Mouse (Mus musculus) megakaryocyte-erythroid progenitor cell, adult 5-6 weeks (primary cell): ENCODE data around the gene Jtb. TPM values are rescaled to one million over a fixed set of nuclear protein-coding genes. Genes with fewer than 3 reads are reported as not detected.
"Not testable (repeated sequence)": the region's sequence is repeated elsewhere in the genome, so short reads cannot be mapped to it uniquely, and the experiment has no call there.

ENCODE experiments used
- ATAC-seq: replicated peaks from 2 replicates; pipeline ENCODE4 v1.8.0; 2016; ENCODE audit warnings: mild to moderate bottlenecking, inconsistent platforms; ENCODE audit not compliant: severe bottlenecking, poor library complexity, low FRiP score, low TSS enrichment
- total RNA-seq, 2 experiments: library from RNA; stranded (forward) in 1 of 2; stranded (reverse) in 1 of 2; fragments of 200-1000, 215-1000 nt in 1 of 2; fragments of >200 nt in 1 of 2; fragmentation: Nextera tagmentation in 1 of 2; gene quantifications; 2 replicates each; pipeline ENCODE4 v1.2.3; 2014 to 2017

Gene Jtb
- total RNA-seq, 2 experiments from 2014 or later = 48.5 to 95.1 TPM

- ATAC-seq = no peak
These were observed 10.3 kb upstream of the Jtb start for GRCm38 (mm10) chr3:90221123-90221522.

GRCm38 (mm10) chr3:90222455-90222854 is 8.9 kb upstream of the Jtb start:
- ATAC-seq = no peak

- no peak for ATAC-seq
These were observed 8.5 kb upstream of the Jtb start for GRCm38 (mm10) chr3:90222941-90223340.

- ATAC-seq = no peak
These were observed 7.1 kb upstream of the Jtb start for GRCm38 (mm10) chr3:90224331-90224730.

GRCm38 (mm10) chr3:90231075-90231474 is 322 bp upstream of the Jtb start:
- no peak for ATAC-seq

DNA sequence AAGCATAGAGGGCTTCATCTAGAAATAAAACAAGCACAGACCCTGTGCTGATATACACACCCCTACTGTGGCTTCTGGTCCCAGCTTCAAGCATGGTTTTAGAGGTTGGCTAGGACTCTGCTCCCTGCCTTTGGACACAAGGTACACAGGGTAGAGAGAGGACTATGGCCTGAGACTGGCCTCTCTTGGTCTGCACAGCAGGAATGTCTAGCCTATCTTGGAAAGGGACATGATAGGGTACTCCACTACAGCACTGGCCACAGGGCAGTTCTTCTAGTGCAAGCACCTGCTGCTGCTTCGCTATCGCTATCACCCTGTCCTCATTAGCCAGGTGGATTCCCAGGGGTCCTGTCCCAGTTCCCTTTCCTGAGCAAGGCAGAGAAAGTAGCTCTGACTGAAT is 9.9 kb downstream of the Jtb start:
- no peak for ATAC-seq

GRCm38 (mm10) chr3:90241669-90242358 is 10.4 kb downstream of the Jtb start:
- ATAC-seq = peak; percentile 48

DNA sequence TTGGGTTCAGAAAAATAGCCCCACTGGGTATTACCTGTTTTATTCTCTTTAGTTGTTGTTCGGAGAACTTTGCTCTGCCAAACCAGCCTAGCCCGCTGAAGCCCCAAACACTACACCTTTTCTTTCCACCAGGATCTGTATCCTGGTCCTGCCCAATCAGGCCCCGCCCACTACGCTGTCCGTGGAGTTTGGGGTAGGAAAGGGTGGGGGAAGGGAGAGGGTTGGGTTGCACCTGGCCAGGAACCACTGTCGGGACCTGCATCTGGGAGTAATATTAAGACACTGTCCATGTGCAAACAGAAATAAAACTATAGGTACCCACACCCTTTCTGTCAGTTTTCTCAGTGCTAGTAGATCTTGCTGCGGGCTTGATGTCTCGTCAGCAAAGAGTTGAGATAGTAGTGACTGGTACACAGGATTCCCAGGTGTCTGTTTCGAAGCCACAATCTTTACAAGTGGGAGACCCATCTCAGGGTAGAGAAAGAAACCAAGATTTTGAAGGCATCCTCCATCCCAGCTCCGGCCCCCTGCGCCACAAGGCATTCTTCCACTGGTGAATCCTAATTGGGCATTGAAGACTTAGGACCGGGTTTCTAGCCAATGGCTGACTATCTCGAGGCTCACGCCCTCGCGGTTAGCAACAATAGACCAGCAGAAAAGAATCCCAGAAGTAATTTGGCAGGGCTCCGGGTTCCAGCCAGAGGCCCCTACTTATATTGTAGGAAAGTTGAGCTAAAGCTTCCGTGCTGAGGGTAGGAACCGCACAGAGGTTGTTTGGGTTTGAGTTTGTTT is 11.8 kb downstream of the Jtb start, which contains the start of gene Creb3l4:
Gene Creb3l4, minus strand, starts transcription at position 529 of the 792 bp plus-strand sequence.
- ATAC-seq = no peak

GRCm38 (mm10) chr3:90245406-90245805 is 14.0 kb downstream of the Jtb start:
- no peak for ATAC-seq

GRCm38 (mm10) chr3:90247630-90247959 is 16.2 kb downstream of the Jtb start:
- ATAC-seq = no peak

GRCm38 (mm10) chr3:90247960-90248745 is 16.8 kb downstream of the Jtb start, which contains the start of gene Slc39a1:
Slc39a1 (plus strand) TSS chr3:90248172.
- peak; percentile 94 for ATAC-seq

DNA sequence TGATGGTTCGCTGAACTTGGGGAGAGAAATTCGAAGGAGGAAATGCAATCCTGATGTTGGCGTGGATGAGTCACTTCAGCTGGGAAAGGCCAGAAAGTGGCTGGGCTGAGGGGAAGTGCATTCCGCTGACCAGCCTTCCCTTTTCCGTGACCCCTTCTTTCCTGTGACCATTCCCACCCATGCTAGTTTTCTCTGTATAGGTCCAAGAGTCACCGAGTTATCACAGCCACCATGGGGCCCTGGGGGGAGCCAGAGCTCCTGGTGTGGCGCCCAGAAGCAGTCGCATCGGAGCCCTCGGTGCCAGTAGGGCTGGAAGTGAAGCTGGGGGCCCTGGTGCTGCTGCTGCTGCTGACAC is 17.3 kb downstream of the Jtb start:
- ATAC-seq = peak; percentile 41

DNA sequence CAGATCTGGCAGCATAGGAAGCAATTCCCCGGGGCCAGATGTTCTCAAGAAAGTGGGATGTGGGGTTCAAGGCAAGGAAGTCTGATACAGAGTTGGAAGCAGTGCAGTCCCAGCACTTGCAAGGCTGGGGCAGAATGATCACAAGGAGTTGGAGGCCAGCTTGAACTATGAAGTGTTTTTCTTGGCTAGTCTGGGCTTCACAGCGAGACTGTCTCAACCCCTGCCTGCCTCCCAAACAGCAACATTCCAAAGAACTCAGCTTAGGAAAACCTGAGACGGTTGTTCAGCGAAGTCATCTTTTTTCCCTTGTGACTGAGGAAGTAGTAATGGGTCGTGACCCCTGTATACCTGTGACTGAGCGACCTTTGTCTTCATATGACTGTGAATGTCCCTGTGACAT is 19.4 kb downstream of the Jtb start:
- no peak for ATAC-seq

DNA sequence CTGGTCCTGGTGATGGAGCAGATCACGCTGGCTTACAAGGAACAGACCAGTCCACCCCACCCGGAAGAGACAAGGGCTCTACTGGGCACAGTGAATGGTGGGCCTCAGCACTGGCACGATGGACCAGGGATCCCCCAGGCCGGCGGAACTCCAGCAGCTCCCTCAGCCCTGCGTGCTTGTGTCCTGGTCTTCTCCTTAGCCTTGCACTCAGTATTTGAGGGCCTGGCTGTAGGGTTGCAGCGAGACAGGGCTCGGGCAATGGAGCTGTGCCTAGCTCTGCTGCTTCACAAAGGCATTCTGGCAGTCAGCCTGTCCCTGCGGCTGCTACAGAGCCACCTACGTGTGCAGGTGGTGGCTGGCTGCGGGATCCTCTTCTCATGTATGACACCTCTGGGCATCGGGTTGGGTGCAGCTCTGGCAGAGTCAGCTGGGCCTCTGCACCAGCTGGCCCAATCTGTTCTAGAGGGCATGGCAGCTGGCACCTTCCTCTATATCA is 20.4 kb downstream of the Jtb start:
- ATAC-seq = not testable (repeated sequence)

DNA sequence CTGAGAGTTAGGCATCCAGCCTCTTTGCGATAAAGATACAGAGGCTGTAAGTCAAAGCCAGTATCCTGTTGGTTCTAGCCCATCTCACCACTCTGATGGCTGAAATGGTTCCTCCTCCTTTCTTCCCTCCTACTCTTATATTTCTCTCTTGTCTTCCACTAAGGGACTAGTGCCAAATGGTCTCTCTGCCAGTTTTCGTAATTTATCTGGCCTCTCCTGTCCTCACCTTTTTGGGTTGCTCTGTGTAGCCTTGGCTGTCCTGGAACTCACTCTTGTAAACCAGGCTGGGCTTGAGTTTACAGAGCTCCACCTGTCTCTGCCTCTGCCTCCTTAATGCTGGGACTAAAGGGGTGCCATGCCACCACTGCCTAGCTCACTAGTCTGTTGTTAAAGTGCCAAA is 21.3 kb downstream of the Jtb start:
- ATAC-seq = not testable (repeated sequence)

DNA sequence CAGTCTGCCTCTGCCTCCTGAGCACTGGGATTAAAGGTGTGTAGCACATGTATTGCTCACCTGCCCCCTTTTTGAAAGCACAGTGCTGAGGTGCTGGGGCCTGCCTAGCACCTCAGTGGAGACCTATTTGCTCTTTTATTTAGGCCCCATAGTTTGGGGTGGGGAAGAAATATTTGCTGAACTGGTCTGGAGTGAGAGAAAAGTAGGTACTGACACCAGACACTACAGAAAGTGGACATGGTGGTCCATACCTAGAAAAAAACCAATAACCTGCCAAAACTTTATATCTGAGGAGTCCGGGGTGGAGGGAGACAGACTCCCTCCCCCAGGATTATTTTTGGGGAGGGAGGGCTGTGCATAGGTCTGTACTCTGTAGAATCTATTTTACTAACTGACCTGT is 21.8 kb downstream of the Jtb start:
- not testable (repeated sequence) for ATAC-seq

DNA sequence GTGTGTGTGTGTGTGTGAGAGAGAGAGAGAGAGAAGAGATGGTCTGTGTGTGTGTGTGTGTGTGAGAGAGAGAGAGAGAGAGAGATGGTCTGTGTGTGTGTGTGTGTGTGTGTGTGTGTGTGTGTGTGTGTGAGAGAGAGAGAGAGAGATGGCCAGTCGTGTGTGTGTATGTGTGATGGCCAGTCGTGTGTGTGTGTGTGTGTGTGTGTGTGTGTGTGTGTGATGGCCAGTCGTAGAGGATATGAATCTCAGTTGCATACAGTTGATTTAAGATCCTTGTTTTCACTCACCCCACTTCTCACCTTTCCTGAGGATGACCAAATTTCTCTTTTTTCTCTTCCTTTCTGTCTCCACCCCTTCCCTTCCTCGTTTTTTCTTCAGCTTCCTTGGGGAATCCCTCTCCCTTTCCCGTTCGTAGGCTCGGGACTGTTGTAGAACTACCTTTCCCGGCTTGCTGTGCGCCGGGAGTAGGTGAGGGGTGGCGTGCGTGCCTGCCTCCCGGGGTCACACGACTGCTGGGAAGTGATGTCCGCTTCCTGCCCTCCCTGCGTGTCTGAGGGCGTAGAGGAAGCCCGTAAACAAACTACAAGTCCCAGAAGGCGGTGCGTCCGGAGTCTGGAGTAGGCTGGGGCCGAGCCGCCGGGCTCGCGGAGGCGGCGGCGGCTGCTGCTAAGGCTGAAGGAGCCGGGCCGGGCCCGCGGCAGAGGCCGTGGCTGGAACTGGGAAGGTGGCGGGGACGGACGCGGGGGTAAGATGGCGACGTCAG is 22.4 kb downstream of the Jtb start, which contains the start of gene Crtc2:
Gene Crtc2, plus strand, starts transcription at position 511 of the 766 bp plus-strand sequence.
- ATAC-seq = peak; percentile 96

DNA sequence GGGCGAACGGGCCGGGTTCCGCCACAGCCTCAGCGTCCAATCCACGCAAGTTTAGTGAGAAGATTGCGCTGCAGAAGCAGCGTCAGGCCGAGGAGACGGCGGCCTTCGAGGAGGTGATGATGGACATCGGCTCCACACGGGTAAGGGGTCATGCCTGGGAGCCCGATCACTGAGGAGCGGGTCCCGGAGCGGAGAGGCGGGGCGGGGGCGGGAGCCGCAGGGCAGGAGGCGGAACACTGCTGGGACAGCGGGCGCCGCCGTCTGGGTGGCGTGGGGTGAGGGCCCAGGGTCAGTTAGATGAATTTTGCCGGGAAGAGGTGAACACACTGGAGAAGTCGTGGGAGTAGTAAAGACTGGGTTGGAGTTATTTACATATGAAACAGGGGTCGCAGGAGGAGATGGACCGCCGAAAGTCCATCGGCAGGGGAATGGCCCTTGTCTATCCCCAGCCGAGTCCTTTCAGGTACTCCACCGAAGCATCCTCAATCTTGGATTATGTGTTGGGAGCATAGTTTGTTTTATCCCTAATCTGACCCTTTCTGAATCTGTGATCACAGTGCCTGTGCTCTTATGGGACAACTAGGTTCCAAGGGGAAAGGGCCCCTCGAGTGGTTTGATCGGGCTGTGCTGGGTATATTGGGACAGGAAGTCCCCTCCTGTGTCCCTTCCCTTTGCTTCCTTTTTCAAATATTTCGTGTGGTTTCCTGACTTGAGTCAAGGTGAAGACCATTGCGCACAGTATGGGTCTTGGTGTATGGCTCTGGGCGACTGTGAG is 23.2 kb downstream of the Jtb start:
- ATAC-seq = peak; percentile 48

GRCm38 (mm10) chr3:90255194-90255565 is 23.8 kb downstream of the Jtb start:
- no peak for ATAC-seq
